Mouse (Mus musculus) small intestine, adult 2 months (tissue): ENCODE data around the gene Chil1.

ENCODE experiments used
- CTCF ChIP-seq: fragments of 200-500 bp; IDR thresholded peaks from 2 replicates; pipeline ENCODE4 v1.5.1; 2012; ENCODE audit warnings: low read depth, mild to moderate bottlenecking, control low read depth, inconsistent platforms, low read length, moderate library complexity, mixed read lengths; ENCODE audit not compliant: insufficient replicate concordance, insufficient read length; ENCODE audit errors: extremely low read depth
- POLR2A ChIP-seq: fragments of 200-500 bp; IDR thresholded peaks from 2 replicates; pipeline ENCODE4 v1.6.1; 2012; ENCODE audit warnings: low read depth, mild to moderate bottlenecking, control low read depth, inconsistent platforms, low read length, moderate library complexity

GRCm38 (mm10) chr1:134152626-134153590 is 29.1 kb upstream of the Chil1 start:
- TF ChIP-seq POLR2A (no peak), CTCF (no peak)
